Mouse (Mus musculus): Measurements from ENCODE around the gene St6galnac5.

DNA sequence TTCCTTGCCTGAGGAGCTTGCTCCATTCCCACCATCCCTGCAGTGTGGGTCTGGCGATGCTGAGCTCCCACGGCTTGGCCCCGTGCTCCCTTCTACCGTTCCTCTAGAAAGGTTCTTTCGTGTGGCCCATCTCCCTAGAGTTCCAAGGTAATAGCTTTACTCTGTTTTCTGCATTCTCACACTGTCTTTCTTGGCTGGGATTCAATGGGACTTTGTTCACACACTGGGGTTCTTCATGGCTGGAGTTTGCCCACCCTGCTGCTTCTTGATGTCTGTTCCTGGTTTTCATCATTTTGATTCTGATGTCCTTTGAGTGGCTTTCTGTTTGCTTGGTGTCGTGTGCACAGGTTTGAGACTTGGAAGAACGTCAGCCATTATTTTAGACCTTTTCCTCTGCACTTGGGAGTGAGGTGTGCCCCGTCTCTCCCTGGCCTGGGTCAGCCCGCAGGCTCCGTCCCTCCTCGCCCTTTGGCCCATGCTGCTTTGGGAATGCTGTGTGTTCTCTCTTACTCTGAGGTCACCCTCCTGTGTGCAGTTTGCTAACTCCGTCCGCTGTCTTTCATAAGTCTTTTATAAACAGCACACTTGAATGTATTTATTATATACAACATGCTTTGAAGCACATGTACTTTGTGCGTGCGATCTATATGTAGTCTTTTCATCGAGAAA, 205.0 kb downstream of the St6galnac5 start:
- TF ChIP-seq CTCF (IDR thresholded peaks at IDR 0.05; ENCODE audit: control insufficient read depth, insufficient read depth, low read length) (no peak), POLR2A (IDR thresholded peaks at IDR 0.05; ENCODE audit: borderline replicate concordance, control insufficient read depth, low read depth, low read length) (no peak)
